Mouse (Mus musculus): ENCODE measurements around the gene Defb21.

Gene Defb21

DNA sequence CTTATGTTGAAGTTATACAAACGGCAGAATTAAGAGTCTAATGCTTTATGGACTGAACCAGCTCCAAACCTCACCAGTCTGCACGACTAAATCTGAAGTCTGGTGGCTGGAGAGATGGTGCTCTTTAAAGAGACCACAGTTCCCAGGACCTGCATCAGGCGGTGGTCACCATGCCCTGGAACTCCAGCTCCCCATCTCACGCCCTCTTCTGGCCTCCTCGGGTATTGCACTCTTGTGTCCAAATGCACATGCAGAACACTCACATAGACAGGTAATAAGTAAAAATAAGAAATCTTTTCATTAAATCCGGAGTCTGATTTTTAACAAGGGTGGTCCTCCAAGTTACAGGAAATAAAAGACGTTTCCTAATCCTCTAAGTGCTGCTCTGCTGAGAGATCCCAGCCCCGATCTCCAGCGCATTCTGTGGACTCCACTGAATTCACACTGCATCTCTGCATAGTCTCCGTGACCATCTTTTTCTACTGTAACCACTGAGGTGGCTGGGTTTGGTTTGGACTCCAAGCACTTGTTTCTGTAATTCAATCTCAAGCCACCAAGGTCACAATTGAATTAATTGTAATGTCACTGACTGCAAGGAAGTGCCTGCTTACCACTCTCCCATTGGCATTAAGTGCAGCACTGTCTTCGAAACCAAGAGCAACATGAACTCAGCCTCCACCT lies at the start of gene Defb21:
TSS of gene Defb21 (plus strand) at position 631 of the 681 bp plus-strand sequence.
- in situ Hi-C loops (cut with MboI, MseI), result no loop called here

DNA sequence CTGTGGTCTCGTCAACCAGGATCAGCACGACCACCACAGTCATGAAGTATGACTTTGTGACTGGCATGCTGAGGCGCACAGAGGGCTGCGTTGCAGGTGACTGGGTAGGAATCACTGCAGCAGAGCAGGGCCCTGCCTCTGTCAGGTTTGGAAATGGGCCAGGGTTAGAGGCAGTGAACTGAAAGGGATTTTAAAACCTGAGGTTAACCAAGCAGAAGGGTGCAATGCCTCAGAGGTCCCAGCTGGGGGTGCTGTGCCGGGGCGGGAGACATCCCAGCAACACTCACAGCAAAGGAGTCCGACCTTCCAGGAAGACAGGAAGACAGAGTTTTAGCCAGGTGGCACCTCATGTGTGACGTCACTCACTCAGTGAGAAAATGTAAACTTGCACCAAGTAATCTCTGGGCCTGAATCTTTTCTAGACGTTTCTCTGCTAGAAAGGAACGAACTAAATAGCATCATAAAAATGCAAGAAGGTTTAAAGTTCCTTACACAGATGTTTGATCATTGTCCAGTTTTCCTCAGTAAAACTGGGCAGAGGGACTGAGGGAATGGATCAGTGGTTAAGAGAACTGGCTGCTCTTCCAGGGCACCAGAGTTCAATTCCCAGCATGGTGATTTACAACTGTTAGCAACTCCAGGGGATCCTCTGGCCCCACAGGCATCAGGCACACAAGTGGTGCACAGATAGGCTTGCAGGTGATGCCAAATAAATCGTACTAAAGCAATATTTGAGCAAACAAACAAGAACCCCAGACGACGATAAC lies 32.4 kb upstream of the Defb21 start, which contains the start of gene Defb29:
TSS of gene Defb29 (minus strand) at position 155 of the 767 bp plus-strand sequence.
- in situ Hi-C loops (cut with MboI, MseI), result no loop called here

DNA sequence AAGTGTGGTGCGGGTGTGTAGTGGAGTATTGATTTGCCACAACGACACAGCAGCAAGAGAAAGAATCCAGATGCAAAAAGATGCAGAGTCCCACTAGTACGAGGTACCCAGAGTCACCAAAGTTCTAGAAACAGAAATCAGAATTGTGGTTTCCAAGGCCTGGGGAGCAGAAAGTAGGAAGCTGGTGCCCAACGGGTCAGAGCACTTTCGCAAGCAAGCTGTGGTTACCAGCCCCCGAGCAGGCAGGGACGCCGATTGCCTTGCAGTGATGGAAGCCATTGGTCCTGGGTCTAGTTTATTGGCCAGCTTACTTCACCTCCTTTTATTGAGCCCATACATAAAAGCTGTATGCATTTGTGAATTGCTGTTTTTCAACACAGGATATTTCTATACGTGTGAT lies 30.6 kb upstream of the Defb21 start:
- in situ Hi-C loops (cut with MboI, MseI), result no loop called here

DNA sequence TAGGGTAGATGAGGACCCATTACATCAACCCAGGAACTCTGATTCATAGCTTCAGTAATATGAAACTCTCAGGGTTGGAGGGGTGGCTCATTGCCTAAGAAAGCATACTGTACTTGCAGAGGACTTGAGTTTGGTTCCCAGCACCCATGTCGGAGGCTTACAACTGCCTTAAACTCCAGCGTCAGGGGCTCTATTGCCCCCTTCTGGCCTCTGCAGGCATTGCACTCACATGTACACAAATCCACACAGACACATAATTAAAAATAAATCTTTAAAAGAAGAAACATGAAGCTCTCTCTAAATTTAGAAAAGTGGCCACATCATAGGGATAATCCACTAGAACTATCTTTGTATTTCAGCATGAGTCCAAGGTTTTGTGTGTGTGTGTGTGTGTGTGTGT lies 29.6 kb upstream of the Defb21 start:
- in situ Hi-C loops (cut with MboI, MseI), result no loop called here

GRCm38 (mm10) chr2:152543478-152543877 lies 29.1 kb upstream of the Defb21 start:
- in situ Hi-C loops (cut with MboI, MseI), result no loop called here

- in situ Hi-C loops (cut with MboI, MseI), result no loop called here
Measured at GRCm38 (mm10) chr2:152544691-152545090, 27.9 kb upstream of the Defb21 start.

GRCm38 (mm10) chr2:152548124-152548523 lies 24.4 kb upstream of the Defb21 start:
- in situ Hi-C loops (cut with MboI, MseI), result no loop called here

DNA sequence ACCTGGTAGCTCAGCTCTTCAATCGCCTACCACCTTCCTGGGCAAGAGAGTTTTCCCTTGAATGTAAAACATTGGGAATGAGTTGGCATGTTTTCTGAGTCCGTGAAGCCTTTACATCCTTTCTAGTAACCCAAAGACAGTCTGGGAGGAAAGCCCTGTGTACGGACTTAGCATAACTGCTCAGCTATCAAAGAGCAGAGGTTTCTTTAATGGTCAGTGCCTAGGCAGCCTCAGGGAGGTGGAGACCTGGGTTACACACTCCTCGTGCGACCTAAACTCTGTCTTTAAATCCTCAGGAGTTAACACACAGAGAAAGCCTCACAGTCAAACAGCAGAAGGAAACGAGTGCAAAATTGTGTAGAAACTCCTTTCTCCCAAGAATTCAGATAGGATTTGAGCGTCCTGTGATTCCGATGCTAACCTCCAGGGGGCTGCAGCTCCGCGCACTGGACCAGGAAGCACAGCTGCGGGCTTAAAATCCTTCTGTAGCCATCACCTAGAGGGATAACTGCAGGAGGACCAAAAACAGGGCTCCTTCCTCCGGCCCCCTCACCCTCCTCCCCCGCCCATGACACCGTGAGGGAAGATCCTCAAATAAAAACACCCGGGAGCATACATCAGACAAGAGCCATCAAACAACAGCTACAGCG lies 18.6 kb upstream of the Defb21 start:
- in situ Hi-C loops (cut with MboI, MseI), result no loop called here

DNA sequence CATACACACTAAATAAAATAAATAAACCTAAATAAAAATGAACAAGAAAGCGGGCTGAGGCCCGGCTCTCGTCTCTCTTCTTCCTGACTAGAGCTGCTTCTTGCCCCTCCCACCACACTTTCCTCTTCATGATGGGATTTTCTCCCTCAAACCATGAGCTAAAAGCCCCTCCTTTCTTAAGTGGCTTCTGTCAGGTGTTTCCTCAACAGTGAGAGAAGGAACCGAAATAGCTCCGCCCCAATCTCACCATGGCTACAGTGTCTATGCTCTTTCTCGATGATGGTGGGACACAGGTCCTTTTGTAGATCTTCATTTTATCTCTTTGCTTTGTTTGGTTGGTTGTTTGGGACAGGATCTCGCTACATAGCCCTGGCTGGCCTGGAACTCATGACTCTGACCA lies 15.9 kb upstream of the Defb21 start:
- in situ Hi-C loops (cut with MboI, MseI), result no loop called here

- in situ Hi-C loops (cut with MboI, MseI), result no loop called here
Measured at GRCm38 (mm10) chr2:152569038-152569437, 3.5 kb upstream of the Defb21 start, which contains the start of gene Gm17416. Gm17416 (plus strand) TSS chr2:152569338.

GRCm38 (mm10) chr2:152569881-152570280 lies 2.7 kb upstream of the Defb21 start:
- in situ Hi-C loops (cut with MboI, MseI), result no loop called here

GRCm38 (mm10) chr2:152570313-152570712 lies 2.2 kb upstream of the Defb21 start:
- in situ Hi-C loops (cut with MboI, MseI), result no loop called here

- in situ Hi-C loops (cut with MboI, MseI), result no loop called here
Measured at GRCm38 (mm10) chr2:152573484-152573883, 940 bp downstream of the Defb21 start.

- in situ Hi-C loops (cut with MboI, MseI), result no loop called here
Measured at GRCm38 (mm10) chr2:152580107-152580506, 7.6 kb downstream of the Defb21 start, which contains the start of gene Defb19. Defb19 (minus strand) TSS chr2:152580312.

DNA sequence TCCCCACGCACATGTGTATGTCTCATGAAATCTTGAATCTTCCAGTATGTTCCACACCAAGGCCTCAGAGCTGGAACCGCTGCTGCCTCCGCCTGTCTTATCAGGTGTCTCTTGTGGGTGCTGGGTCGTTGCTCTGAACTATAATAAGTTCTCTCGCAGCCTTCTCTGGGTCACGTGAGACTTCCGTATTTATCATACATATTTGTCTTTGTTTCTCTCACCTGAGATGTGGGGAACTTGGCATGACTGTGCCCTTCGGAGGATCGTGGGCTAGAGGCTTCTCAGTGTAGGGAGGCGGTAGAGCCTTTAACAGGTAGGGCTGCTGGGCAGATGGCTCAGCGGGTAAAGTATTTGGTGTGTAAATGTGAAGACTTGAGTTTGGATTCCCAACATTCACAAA lies 8.1 kb downstream of the Defb21 start:
- in situ Hi-C loops (cut with MboI, MseI), result no loop called here

- in situ Hi-C loops (cut with MboI, MseI), result no loop called here
Measured at GRCm38 (mm10) chr2:152586926-152587560, 14.5 kb downstream of the Defb21 start.

- in situ Hi-C loops (cut with MboI, MseI), result no loop called here
Measured at GRCm38 (mm10) chr2:152588450-152588849, 15.9 kb downstream of the Defb21 start.

DNA sequence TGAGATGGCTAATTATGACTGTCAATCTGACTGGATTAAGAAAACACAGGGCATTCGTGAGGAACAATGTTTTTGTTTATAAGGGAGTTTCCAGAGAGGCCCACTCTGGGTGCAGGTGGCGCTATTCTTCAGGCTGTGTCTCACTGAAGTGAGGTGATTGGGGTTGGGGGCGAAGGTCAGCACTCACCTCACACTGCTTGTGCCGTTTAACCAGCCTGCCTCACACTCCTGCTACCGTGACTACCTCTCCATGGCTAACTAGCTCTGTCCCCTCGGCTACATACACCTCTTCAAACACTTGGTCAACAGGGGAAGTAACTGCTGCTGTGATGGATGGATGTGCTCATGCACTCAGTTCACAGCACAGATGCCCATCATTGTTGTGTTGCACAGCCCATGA lies 16.5 kb downstream of the Defb21 start:
- in situ Hi-C loops (cut with MboI, MseI), result no loop called here

DNA sequence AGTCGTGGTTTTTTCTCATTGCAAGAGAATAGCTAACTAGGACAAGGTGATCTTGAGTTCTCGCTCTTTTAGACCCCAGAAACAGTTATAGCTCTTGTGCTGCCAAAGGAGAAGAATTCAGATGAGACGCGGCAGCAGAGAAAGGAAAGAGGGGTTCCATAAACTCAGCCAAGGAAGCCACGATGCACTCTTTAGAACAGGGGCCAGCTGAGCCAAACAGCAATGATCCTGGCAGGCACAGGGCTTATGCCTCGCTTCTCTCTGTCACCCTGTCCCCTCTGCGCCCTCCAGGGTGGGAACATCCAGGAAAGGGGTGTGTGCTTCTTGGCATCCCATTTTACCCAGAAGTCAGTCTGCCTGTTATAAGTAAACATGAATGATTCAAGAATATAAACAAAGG lies 26.8 kb downstream of the Defb21 start, which contains the start of gene Defb45:
TSS of gene Defb45 (minus strand) at position 101 of the 400 bp plus-strand sequence.
- in situ Hi-C loops (cut with MboI, MseI), result no loop called here

GRCm38 (mm10) chr2:152600076-152600475 lies 27.5 kb downstream of the Defb21 start:
- in situ Hi-C loops (cut with MboI, MseI), result no loop called here

DNA sequence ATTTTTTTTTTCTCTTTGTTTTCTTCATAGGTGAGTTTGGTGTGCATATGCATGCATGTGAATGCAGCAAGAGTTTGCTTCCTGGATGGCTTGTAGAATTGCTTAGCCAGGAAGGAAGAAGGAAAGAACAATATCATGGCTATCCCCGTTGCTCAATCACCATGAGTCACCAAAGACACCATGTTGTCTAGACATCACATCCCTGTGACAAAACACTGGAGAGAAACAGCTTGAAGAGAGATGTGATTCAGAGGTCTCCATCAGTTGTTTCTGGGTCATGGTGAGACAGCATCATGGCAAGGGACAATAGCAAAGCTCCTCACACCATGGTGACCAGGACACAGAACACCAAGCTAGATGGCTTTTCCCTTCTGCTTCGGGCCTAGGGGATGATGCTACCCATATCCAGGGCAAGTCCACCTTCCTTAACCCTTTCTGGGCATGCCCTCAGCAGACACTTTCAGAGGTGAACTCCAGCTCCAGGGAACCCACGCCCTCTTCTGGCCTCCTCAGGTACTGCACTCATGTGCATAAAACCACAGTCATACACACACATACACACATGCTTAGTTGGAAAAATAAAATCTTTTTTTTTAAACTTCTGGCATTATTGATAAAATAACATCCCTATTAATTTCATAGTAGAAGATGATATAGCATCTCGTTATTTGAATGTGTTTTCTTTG lies 28.9 kb downstream of the Defb21 start:
- in situ Hi-C loops (cut with MboI, MseI), result no loop called here

Data from regulatory T cell (primary cell).